Mouse (Mus musculus) stomach, adult 2 months (tissue): ENCODE results near the gene Olfr576. TPM values are rescaled to one million over a fixed set of nuclear protein-coding genes. Genes with fewer than 3 reads are reported as not detected.

ENCODE experiments used
- polyA plus RNA-seq: library from polyadenylated mRNA; depleted of rRNA; stranded (reverse); fragments of >200 nt; gene quantifications from 2 replicates; pipeline ENCODE4 v1.2.3, GENCODE M21; 2012; rRNA removed

Gene Olfr576
- not detected in 2 replicates for polyA plus RNA-seq

GRCm38 (mm10) chr7:102962360-102962759 lies at the start of gene Olfr576:
Olfr576 (plus strand) TSS chr7:102962660.

GRCm38 (mm10) chr7:102917032-102917875 lies 45.2 kb upstream of the Olfr576 start, which contains the start of gene Olfr571:
Olfr571 (minus strand) TSS chr7:102917536.

GRCm38 (mm10) chr7:102924109-102924508 lies 38.4 kb upstream of the Olfr576 start, which contains the start of gene Olfr572:
Olfr572 (plus strand) TSS chr7:102924409.

GRCm38 (mm10) chr7:102942475-102942874 lies 20.0 kb upstream of the Olfr576 start, which contains the start of gene Olfr573-ps1:
Olfr573-ps1 (minus strand) TSS chr7:102942575.

GRCm38 (mm10) chr7:102948167-102948566 lies 14.3 kb upstream of the Olfr576 start, which contains the start of gene Olfr574:
Olfr574 (plus strand) TSS chr7:102948467.

GRCm38 (mm10) chr7:102958593-102958992 lies 3.9 kb upstream of the Olfr576 start, which contains the start of gene Olfr575:
Olfr575 (minus strand) TSS chr7:102958775.

GRCm38 (mm10) chr7:102975843-102976242 lies 13.4 kb downstream of the Olfr576 start, which contains the start of gene Olfr577:
Olfr577 (minus strand) TSS chr7:102975943.

GRCm38 (mm10) chr7:102989224-102989623 lies 26.8 kb downstream of the Olfr576 start, which contains the start of gene Olfr578:
Olfr578 (minus strand) TSS chr7:102989324.

Other genes with a start within 250 kb of the Olfr576 start
- 0.15 TPM in 1 of 2 replicates, not detected in the other for gene Olfr33, start 243.6 kb upstream of the Olfr576 start, polyA plus RNA-seq
- gene Olfr559, start 235.2 kb upstream of the Olfr576 start, polyA plus RNA-seq: not detected in 2 replicates
- not detected in 2 replicates for gene Olfr560, start 203.3 kb upstream of the Olfr576 start, polyA plus RNA-seq
- gene Olfr78, start 203.2 kb upstream of the Olfr576 start, polyA plus RNA-seq: 0.41 and 0.78 TPM in 2 replicates
- not detected in 2 replicates for gene Olfr561, start 191.4 kb upstream of the Olfr576 start, polyA plus RNA-seq
- gene Olfr564, start 159.2 kb upstream of the Olfr576 start, polyA plus RNA-seq: not detected in 2 replicates
- gene Olfr566, start 103.9 kb upstream of the Olfr576 start, polyA plus RNA-seq: not detected in 2 replicates
- not detected in 2 replicates for gene Olfr568, start 85.5 kb upstream of the Olfr576 start, polyA plus RNA-seq
- gene Olfr569, start 71.8 kb upstream of the Olfr576 start, polyA plus RNA-seq: not detected in 2 replicates
- gene Olfr570, start 68.1 kb upstream of the Olfr576 start, polyA plus RNA-seq: not detected in 2 replicates
- gene Olfr571, start 45.1 kb upstream of the Olfr576 start, polyA plus RNA-seq: not detected in 2 replicates
- not detected in 2 replicates for gene Olfr572, start 38.3 kb upstream of the Olfr576 start, polyA plus RNA-seq
- gene Olfr573-ps1, start 20.1 kb upstream of the Olfr576 start, polyA plus RNA-seq: not detected in 2 replicates
- not detected in 2 replicates for gene Olfr574, start 14.2 kb upstream of the Olfr576 start, polyA plus RNA-seq
- gene Olfr575, start 3.9 kb upstream of the Olfr576 start, polyA plus RNA-seq: not detected in 2 replicates
- not detected in 2 replicates for gene Olfr577, start 13.3 kb downstream of the Olfr576 start, polyA plus RNA-seq
- not detected in 2 replicates for gene Olfr578, start 26.7 kb downstream of the Olfr576 start, polyA plus RNA-seq
- gene Olfr582, start 75.4 kb downstream of the Olfr576 start, polyA plus RNA-seq: not detected in 2 replicates
- not detected in 2 replicates for gene Olfr583, start 88.6 kb downstream of the Olfr576 start, polyA plus RNA-seq
- not detected in 2 replicates for gene Olfr584, start 119.2 kb downstream of the Olfr576 start, polyA plus RNA-seq
- not detected in 2 replicates for gene Olfr585, start 135.1 kb downstream of the Olfr576 start, polyA plus RNA-seq
- not detected in 2 replicates for gene Olfr586, start 163.0 kb downstream of the Olfr576 start, polyA plus RNA-seq
- gene Olfr588-ps1, start 178.2 kb downstream of the Olfr576 start, polyA plus RNA-seq: not detected in 2 replicates
- not detected in 2 replicates for gene Olfr589, start 193.7 kb downstream of the Olfr576 start, polyA plus RNA-seq
- not detected in 2 replicates for gene Olfr591, start 215.7 kb downstream of the Olfr576 start, polyA plus RNA-seq
- not detected in 2 replicates for gene Olfr592, start 222.1 kb downstream of the Olfr576 start, polyA plus RNA-seq
- gene Olfr593, start 249.2 kb downstream of the Olfr576 start, polyA plus RNA-seq: not detected in 2 replicates